Mouse (Mus musculus) embryonic facial prominence, embryonic 15.5 days (tissue): ENCODE measurements around the gene Gm20388. TPM values are rescaled to one million over a fixed set of nuclear protein-coding genes. Genes with fewer than 3 reads are reported as not detected.

Experiments used
- ATAC-seq: fragments of 200-750 bp; cut with Nextera tagmentation; 2 replicates; pipeline ENCODE4 v1.8.0; 2017; ENCODE audit warnings: low read depth, moderate TSS enrichment; ENCODE audit not compliant: insufficient number of reproducible peaks, low FRiP score, low TSS enrichment
- H3K27ac ChIP-seq: fragments of 300-500 bp; sonication (generic); replicated peaks from 2 replicates; pipeline ENCODE4 v1.5.1; 2015; ENCODE audit warnings: mild to moderate bottlenecking, inconsistent platforms
- H3K27me3 ChIP-seq: fragments of 300-500 bp; sonication (generic); 2 replicates; pipeline ENCODE4 v1.6.1; 2015; ENCODE audit warnings: inconsistent platforms
- H3K36me3 ChIP-seq: fragments of 300-500 bp; sonication (generic); 2 replicates; pipeline ENCODE4 v1.6.1; 2015; ENCODE audit warnings: mild to moderate bottlenecking, inconsistent platforms
- H3K4me1 ChIP-seq: fragments of 300-500 bp; sonication (generic); 2 replicates; pipeline ENCODE4 v1.6.1; 2015; ENCODE audit warnings: inconsistent platforms
- H3K4me2 ChIP-seq: fragments of 300-500 bp; sonication (generic); replicated peaks from 2 replicates; pipeline ENCODE4 v1.6.1; 2015; ENCODE audit warnings: mild to moderate bottlenecking, inconsistent platforms
- H3K4me3 ChIP-seq: fragments of 300-500 bp; sonication (generic); replicated peaks from 2 replicates; pipeline ENCODE4 v1.5.1; 2015; ENCODE audit warnings: mild to moderate bottlenecking, inconsistent platforms
- H3K9ac ChIP-seq: fragments of 300-500 bp; sonication (generic); 2 replicates; pipeline ENCODE4 v1.6.1; 2015; ENCODE audit warnings: inconsistent platforms
- H3K9me3 ChIP-seq: fragments of 300-500 bp; sonication (generic); replicated peaks from 2 replicates; pipeline ENCODE4 v1.6.1; 2016; ENCODE audit warnings: inconsistent platforms
- WGBS: fragments of 180-500 bp; shearing (Covaris S2); methylation state at CpG from one replicate; pipeline ENCODE4 v1.1.7; 2015; 5-methylcytosine and 5-hydroxymethylcytosine counted together
- polyA plus RNA-seq: library from polyadenylated mRNA; unstranded; fragments of >200 nt; fragmentation: Nextera tagmentation; extraction: Ambion mirVana; gene quantifications from 2 replicates; pipeline ENCODE4 v1.2.1, GENCODE M21; 2015

Gm20388 gene
- polyA plus RNA-seq, 1 experiment from 2014 or later, result 8.0 TPM

- Histone ChIP-seq H3K9me3 (no peaks in the 10 kb centered on the region), H3K4me3 (0 out of 2 replicates have a peak overlapping the region, but pooled peaks have one; percentile 4), H3K27ac (no peak overlapping the region), H3K4me1 (peaks cover 20% of the 10 kb centered on the region), H3K9ac (no peak overlapping the region), H3K4me2 (no peak overlapping the region), H3K27me3 (peaks cover 76% of the 10 kb centered on the region), H3K36me3 (no peaks in the 10 kb centered on the region)
- no peak for ATAC-seq
- WGBS, result 58% methylated on average over 11 of the region's 11 CpGs
Measured at GRCm38 (mm10) chr8:123893413-123893812, 3982.8 kb downstream of the Gm20388 start.

GRCm38 (mm10) chr8:123894502-123895097, 3984.0 kb downstream of the Gm20388 start, which contains the start of gene Acta1:
Gene Acta1 (minus strand): TSS chr8:123894751.
- no peak within 1 kb of the TSS for H3K9ac ChIP-seq
- H3K36me3 ChIP-seq, result 0 out of 2 replicates have a peak, but pooled peaks cover 3% of the 10 kb centered on the region
- no peak for ATAC-seq
- 0 out of 2 replicates have a peak within 1 kb of the TSS, but pooled peaks have one; percentile 4 for H3K4me3 ChIP-seq
- WGBS, result 17% methylated on average over 15 of the region's 15 CpGs
- H3K27ac ChIP-seq, result no peak within 1 kb of the TSS
- H3K9me3 ChIP-seq, result no peaks in the 10 kb centered on the region
- peaks cover 70% of the 10 kb centered on the region for H3K27me3 ChIP-seq
- no peak within 1 kb of the TSS for H3K4me2 ChIP-seq
- H3K4me1 ChIP-seq, result peaks cover 20% of the 10 kb centered on the region

GRCm38 (mm10) chr8:123895230-123895629, 3984.6 kb downstream of the Gm20388 start:
- H3K27me3 ChIP-seq, result peaks cover 64% of the 10 kb centered on the region
- peaks cover 4% of the 10 kb centered on the region; the same call in 1 of the 2 replicates for H3K36me3 ChIP-seq
- H3K9me3 ChIP-seq, result no peaks in the 10 kb centered on the region
- H3K4me3 ChIP-seq, result no peak overlapping the region
- no peak overlapping the region for H3K4me2 ChIP-seq
- peaks cover 20% of the 10 kb centered on the region for H3K4me1 ChIP-seq
- no peak overlapping the region for H3K9ac ChIP-seq
- H3K27ac ChIP-seq, result no peak overlapping the region
- 75% methylated on average over 4 of the region's 4 CpGs for WGBS
- ATAC-seq, result no peak

- no peak overlapping the region for H3K4me3 ChIP-seq
- H3K4me1 ChIP-seq, result peaks cover 20% of the 10 kb centered on the region
- H3K9ac ChIP-seq, result no peak overlapping the region
- ATAC-seq, result no peak
- peaks cover 58% of the 10 kb centered on the region for H3K27me3 ChIP-seq
- H3K9me3 ChIP-seq, result no peaks in the 10 kb centered on the region
- 65% methylated on average over 9 of the region's 9 CpGs for WGBS
- no peak overlapping the region for H3K27ac ChIP-seq
- H3K4me2 ChIP-seq, result no peak overlapping the region
- H3K36me3 ChIP-seq, result peaks cover 10% of the 10 kb centered on the region; the same call in 1 of the 2 replicates
Measured at GRCm38 (mm10) chr8:123895680-123896365, 3985.2 kb downstream of the Gm20388 start.

GRCm38 (mm10) chr8:123896366-123896761, 3985.7 kb downstream of the Gm20388 start:
- no peak for ATAC-seq
- H3K9me3 ChIP-seq, result no peaks in the 10 kb centered on the region
- H3K4me1 ChIP-seq, result peaks cover 16% of the 10 kb centered on the region
- peaks cover 16% of the 10 kb centered on the region for H3K36me3 ChIP-seq
- no peak overlapping the region for H3K4me2 ChIP-seq
- H3K4me3 ChIP-seq, result no peak overlapping the region
- no peak overlapping the region for H3K9ac ChIP-seq
- 56% methylated on average over 14 of the region's 14 CpGs for WGBS
- H3K27ac ChIP-seq, result no peak overlapping the region
- peaks cover 52% of the 10 kb centered on the region for H3K27me3 ChIP-seq

GRCm38 (mm10) chr8:123896774-123897173, 3986.1 kb downstream of the Gm20388 start:
- Histone ChIP-seq H3K36me3 (peaks cover 20% of the 10 kb centered on the region), H3K9ac (no peak overlapping the region), H3K9me3 (no peaks in the 10 kb centered on the region), H3K4me1 (peaks cover 12% of the 10 kb centered on the region), H3K4me2 (no peak overlapping the region), H3K27me3 (peaks cover 48% of the 10 kb centered on the region), H3K27ac (no peak overlapping the region), H3K4me3 (no peak overlapping the region)
- 54% methylated on average over 10 of the region's 10 CpGs for WGBS
- no peak for ATAC-seq

GRCm38 (mm10) chr8:123898576-123898975, 3987.9 kb downstream of the Gm20388 start:
- Histone ChIP-seq H3K36me3 (peaks cover 32% of the 10 kb centered on the region), H3K9me3 (no peaks in the 10 kb centered on the region), H3K27ac (no peak overlapping the region), H3K27me3 (peaks cover 30% of the 10 kb centered on the region), H3K9ac (no peak overlapping the region), H3K4me3 (no peak overlapping the region), H3K4me1 (no peaks in the 10 kb centered on the region), H3K4me2 (no peak overlapping the region)
- no peak for ATAC-seq
- 85% methylated on average over 5 of the region's 5 CpGs for WGBS

- Histone ChIP-seq H3K36me3 (peaks cover 40% of the 10 kb centered on the region), H3K4me2 (no peak overlapping the region), H3K4me1 (no peaks in the 10 kb centered on the region), H3K27me3 (peaks cover 22% of the 10 kb centered on the region), H3K9ac (no peak overlapping the region), H3K9me3 (no peaks in the 10 kb centered on the region), H3K4me3 (no peak overlapping the region), H3K27ac (no peak overlapping the region)
- ATAC-seq, result no peak
- WGBS, result 81% methylated on average over 7 of the region's 7 CpGs
Measured at GRCm38 (mm10) chr8:123899366-123899765, 3988.7 kb downstream of the Gm20388 start.

- Histone ChIP-seq H3K27ac (no peak overlapping the region), H3K9ac (no peak overlapping the region), H3K4me2 (no peak overlapping the region), H3K9me3 (no peaks in the 10 kb centered on the region), H3K4me3 (no peak overlapping the region), H3K4me1 (no peaks in the 10 kb centered on the region), H3K27me3 (no peaks in the 10 kb centered on the region), H3K36me3 (peaks cover 61% of the 10 kb centered on the region)
- ATAC-seq, result no peak
- 80% methylated on average over 7 of the region's 7 CpGs for WGBS
Measured at GRCm38 (mm10) chr8:123902653-123903052, 3992.0 kb downstream of the Gm20388 start.

GRCm38 (mm10) chr8:123907604-123908003, 3997.0 kb downstream of the Gm20388 start:
- H3K9ac ChIP-seq, result peak overlapping the region; percentile 1; the same call in 1 of the 2 replicates
- no peaks in the 10 kb centered on the region for H3K27me3 ChIP-seq
- WGBS, result 83% methylated on average over 6 of the region's 6 CpGs
- ATAC-seq, result no peak; the same call in 1 of the 2 replicates
- H3K36me3 ChIP-seq, result peaks cover 72% of the 10 kb centered on the region
- H3K9me3 ChIP-seq, result no peaks in the 10 kb centered on the region
- H3K27ac ChIP-seq, result no peak overlapping the region
- no peak overlapping the region for H3K4me3 ChIP-seq
- no peak overlapping the region for H3K4me2 ChIP-seq
- H3K4me1 ChIP-seq, result no peaks in the 10 kb centered on the region

GRCm38 (mm10) chr8:123912265-123912664, 4001.6 kb downstream of the Gm20388 start:
- Histone ChIP-seq H3K4me1 (no peaks in the 10 kb centered on the region), H3K9ac (no peak overlapping the region), H3K27me3 (no peaks in the 10 kb centered on the region), H3K36me3 (peaks cover 83% of the 10 kb centered on the region), H3K4me2 (no peak overlapping the region), H3K4me3 (no peak overlapping the region), H3K27ac (no peak overlapping the region), H3K9me3 (no peaks in the 10 kb centered on the region)
- no peak for ATAC-seq
- 58% methylated on average over 4 of the region's 4 CpGs for WGBS
